In the genomic region with DNA sequence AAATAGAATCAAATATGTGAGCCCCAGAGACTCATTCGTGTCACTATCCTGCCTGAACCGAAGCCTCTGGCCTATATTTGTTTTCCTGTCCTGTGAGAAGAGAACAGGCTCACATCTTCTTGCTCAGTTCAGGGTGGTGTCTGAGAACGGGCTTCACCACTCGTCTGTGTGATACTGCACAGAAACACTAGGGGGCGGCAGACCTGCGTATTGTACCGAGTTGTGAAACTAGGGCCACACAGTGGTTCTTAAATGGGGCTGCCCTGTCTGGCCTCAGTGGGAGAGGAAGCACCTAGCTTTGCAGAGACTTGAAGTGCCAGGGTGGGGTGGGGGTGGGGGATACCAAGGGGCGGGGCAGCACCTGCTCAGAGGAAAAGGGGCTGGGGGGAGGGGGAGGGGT, we compare ENCODE assay signal across 9 mouse cellular contexts. TPM values are rescaled to one million over a fixed set of nuclear protein-coding genes. Genes with fewer than 3 reads are reported as not detected.
DNase-seq lines count a peak whose midpoint lies in the region; ATAC-seq and TF ChIP-seq lines count a peak whose summit lies in the region.
"Had no signal": no experiment of that assay in that cellular context is flagged by ENCODE, and none has a peak within 500 bp of the region (broad histone marks: within the 10 kb centered on the region; RNA-seq: fewer than 3 reads in every experiment).

No protein-coding gene starts in this region.

- H3K4me3 ChIP-seq in heart, postnatal 0 days (ENCODE audit: low read depth, low read length) = no peak overlapping the region
- no peak overlapping the region for H3K4me3 ChIP-seq in liver, embryonic 14.5 days (ENCODE audit: insufficient read depth in 1 of 2, low read depth in 2 of 2, low read length in 2 of 2)
- H3K4me3 ChIP-seq: heart, embryonic 13.5 days had no signal

- H3K27me3 ChIP-seq in heart, postnatal 0 days (ENCODE audit: control insufficient read depth, insufficient read depth, low read length) = no peaks in the 10 kb centered on the region
- H3K27me3 ChIP-seq in liver, embryonic 14.5 days (ENCODE audit: control insufficient read depth, insufficient read depth, low read length) = no peaks in the 10 kb centered on the region
- H3K27me3 ChIP-seq: heart, embryonic 13.5 days had no signal

- no peak for TF ChIP-seq EP300 in heart, postnatal 0 days (IDR thresholded peaks at IDR 0.05; ENCODE audit: low read depth)
- TF ChIP-seq EP300 in liver, embryonic 14.5 days (IDR thresholded peaks at IDR 0.05; ENCODE audit: low read depth) = no peak

- WGBS in heart, postnatal 0 days = 6% methylated on average over 8 of the region's 8 CpGs
- 5% methylated on average over 7 of the region's 8 CpGs for WGBS in liver, embryonic 14.5 days (ENCODE audit: insufficient replicate concordance)

- no peak overlapping the region for H3K27ac ChIP-seq in heart, postnatal 0 days (ENCODE audit: low read depth)
- no peak overlapping the region for H3K27ac ChIP-seq in liver, embryonic 14.5 days
- H3K27ac ChIP-seq: heart, embryonic 13.5 days had no signal

- H3K36me3 ChIP-seq in heart, postnatal 0 days (replicated peaks; ENCODE audit: control insufficient read depth, insufficient read depth, low read length) = no peaks in the 10 kb centered on the region
- H3K36me3 ChIP-seq in liver, embryonic 14.5 days (replicated peaks; ENCODE audit: control insufficient read depth, insufficient read depth, low read depth) = no peaks in the 10 kb centered on the region
- H3K36me3 ChIP-seq: heart, embryonic 13.5 days had no signal

- no peaks in the 10 kb centered on the region for H3K4me1 ChIP-seq in heart, postnatal 0 days (ENCODE audit: control insufficient read depth, insufficient read depth)
- H3K4me1 ChIP-seq in liver, embryonic 14.5 days (replicated peaks; ENCODE audit: control insufficient read depth in 2 of 2, insufficient read depth in 2 of 2, low read length in 1 of 2) = 0 out of 4 replicates have a peak, but pooled peaks cover 0 to 2% of the 10 kb centered on the region in 2 experiments

- peak; percentile 44; the same call in 1 of the 2 replicates for ATAC-seq in heart, postnatal 0 days (ENCODE audit: insufficient read depth, low read depth)
- peak; percentile 51 for ATAC-seq in liver, embryonic 14.5 days (ENCODE audit: insufficient read depth)
- peak; percentile 52 for ATAC-seq in neutrophil, adult 5-6 weeks (ENCODE audit: extremely low read depth, insufficient number of reproducible peaks, low FRiP score, poor library complexity, severe bottlenecking)

- no peak overlapping the region for H3K4me2 ChIP-seq in heart, postnatal 0 days (ENCODE audit: low read depth, low read length)
- H3K4me2 ChIP-seq in liver, embryonic 14.5 days (ENCODE audit: low read depth) = no peak overlapping the region
- H3K4me2 ChIP-seq: heart, embryonic 13.5 days had no signal

- TF ChIP-seq CTCF in heart, postnatal 0 days (IDR thresholded peaks at IDR 0.05; ENCODE audit: low read depth) = peak; percentile 92
- TF ChIP-seq CTCF in liver, embryonic 14.5 days (IDR thresholded peaks at IDR 0.05; ENCODE audit: low read depth) = peak; percentile 93

- H3K9ac ChIP-seq in heart, postnatal 0 days (replicated peaks; ENCODE audit: low read depth, low read length) = no peak overlapping the region
- H3K9ac ChIP-seq in liver, embryonic 14.5 days (replicated peaks) = no peak overlapping the region
- H3K9ac ChIP-seq: heart, embryonic 13.5 days had no signal

- peak; percentile 49 to 70 for DNase-seq in CD8-positive naive resting alpha-beta T cell, adult 2 months (ENCODE audit: low read depth in 2 of 2, low spot score in 2 of 2)
- peak; percentile 74 for DNase-seq in brain, adult 2 months (ENCODE audit: low read depth, low spot score)
- peak; percentile 68 for DNase-seq in fibroblast of lung, adult 2 months (ENCODE audit: low read depth)
- peak; percentile 79 for DNase-seq in heart, postnatal 0 days (ENCODE audit: low spot score)
- DNase-seq in kidney, postnatal 25 days = peak; percentile 84 to 92
- DNase-seq in liver, embryonic 14.5 days (ENCODE audit: low read depth in 3 of 3, low spot score in 3 of 3) = peak; percentile 48 to 55 (median 55)
- peak; percentile 68 for DNase-seq in testis, postnatal 14 days (ENCODE audit: low spot score)

- H3K9me3 ChIP-seq in heart, postnatal 0 days (replicated peaks; ENCODE audit: control insufficient read depth, low read length) = no peaks in the 10 kb centered on the region
- H3K9me3 ChIP-seq in liver, embryonic 14.5 days (ENCODE audit: control insufficient read depth, low read length) = no peaks in the 10 kb centered on the region
- H3K9me3 ChIP-seq: heart, embryonic 13.5 days had no signal

RNA-seq across cellular contexts. Expression of a gene that starts 42.5 kb away (rescaled TPM):
- total RNA-seq in heart, postnatal 0 days (2014; rRNA removed; ENCODE audit: low replicate concordance) = 1.1 and 6.9 TPM in 2 replicates
- polyA plus RNA-seq in heart, postnatal 0 days (2015; fragmentation: Nextera tagmentation; extraction: Ambion mirVana) = 0.15 and 0.16 TPM in 2 replicates
- 0.14 and 0.19 TPM in 2 replicates for polyA plus RNA-seq in liver, embryonic 14.5 days (2012; rRNA removed)
- polyA plus RNA-seq in liver, embryonic 14.5 days (2014; fragmentation: Nextera tagmentation; extraction: Ambion mirVana) = 0.86 and 1.2 TPM in 2 replicates
- total RNA-seq in neutrophil, adult 5-6 weeks (2017) = 542 and 614 TPM in 2 replicates

Comparison
In these comparisons a context has a peak if more than half of its experiments do, and no peak if none do; other contexts are left out.
1. RNA of a gene that starts 42.5 kb away (total RNA-seq): 542 to 614 TPM in neutrophil, adult 5-6 weeks; 1.1 to 6.9 TPM in heart, postnatal 0 days; every median in the first group is over 10 times any median in the second.
2. Peak in every context shown above with its lines, with median percentiles within 50 percentile points of each other: DNase-seq and ATAC-seq.